Mouse (Mus musculus) kidney, adult 2 months (tissue): ENCODE results near the gene Cnot11. TPM values are rescaled to one million over a fixed set of nuclear protein-coding genes. Genes with fewer than 3 reads are reported as not detected.
A peak's percentile ranks its signal among the peaks of the same experiment; 100 is the strongest.

Source experiments
- DNase-seq: peaks from one replicate; pipeline ENCODE4 v3.0.0; 2021
- H3K27ac ChIP-seq: fragments of 200-500 bp; 2 replicates; pipeline ENCODE4 v1.5.1; 2012; ENCODE audit warnings: low read depth, low read length, control low read depth, inconsistent platforms; ENCODE audit not compliant: insufficient read depth
- H3K27me3 ChIP-seq: fragments of 200-500 bp; replicated peaks from 2 replicates; pipeline ENCODE4 v1.6.1; 2012; ENCODE audit warnings: mild to moderate bottlenecking, moderate library complexity, low read length, inconsistent platforms; ENCODE audit not compliant: control insufficient read depth, insufficient read depth
- H3K36me3 ChIP-seq: fragments of 200-500 bp; 2 replicates; pipeline ENCODE4 v1.6.1; 2012; ENCODE audit warnings: mild to moderate bottlenecking, moderate library complexity, low read length, inconsistent platforms; ENCODE audit not compliant: control insufficient read depth, insufficient read depth
- H3K4me1 ChIP-seq: fragments of 200-500 bp; 2 replicates; pipeline ENCODE4 v1.6.1; 2011; ENCODE audit warnings: low read length; ENCODE audit not compliant: control insufficient read depth, insufficient read depth
- H3K4me3 ChIP-seq: fragments of 200-500 bp; 2 replicates; pipeline ENCODE4 v1.5.1; 2011; ENCODE audit warnings: mild to moderate bottlenecking, low read depth, low read length, control low read depth; ENCODE audit not compliant: insufficient read depth
- CTCF ChIP-seq: fragments of 200-500 bp; conservative IDR thresholded peaks from 2 replicates; pipeline ENCODE4 v1.5.1; 2011; ENCODE audit warnings: low read depth, mild to moderate bottlenecking, control low read depth, low read length, moderate library complexity, mixed read lengths; ENCODE audit not compliant: insufficient read depth, insufficient read length
- POLR2A ChIP-seq: fragments of 200-500 bp; IDR thresholded peaks from one replicate; pipeline ENCODE4 v1.6.1; 2011; ENCODE audit warnings: low read depth, low read length, control low read depth
- WGBS: fragments of 180-500 bp; shearing (Covaris S2); methylation state at CpG from one replicate; pipeline ENCODE4 v1.1.7; 2018; 5-methylcytosine and 5-hydroxymethylcytosine counted together
- polyA plus RNA-seq: library from polyadenylated mRNA; depleted of rRNA; stranded (reverse); fragments of >200 nt; gene quantifications from 2 replicates; pipeline ENCODE4 v1.2.3, GENCODE M21; 2012

Cnot11 gene
- polyA plus RNA-seq, 1 experiment: 18.2 TPM

DNA sequence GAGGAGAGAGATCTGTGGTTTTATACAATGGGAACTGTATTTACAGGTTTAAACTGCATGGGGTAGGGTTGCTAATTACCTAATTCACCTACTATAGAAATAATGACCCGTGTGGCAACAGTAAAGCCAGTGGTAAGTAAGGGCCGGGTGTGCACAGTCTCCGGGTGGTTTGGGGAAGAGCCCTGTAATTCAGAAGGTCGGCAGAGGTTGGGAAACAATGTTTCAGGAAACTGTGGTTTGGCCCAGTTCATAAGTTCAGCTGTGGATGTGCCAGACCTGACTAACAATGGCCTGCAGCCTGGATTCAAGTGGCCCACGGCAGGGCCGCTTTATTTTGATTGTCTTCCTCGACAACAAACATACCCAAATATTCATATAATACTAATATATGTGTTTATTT, 9.0 kb upstream of the Cnot11 start:
- no peak for TF ChIP-seq CTCF
- no peak for TF ChIP-seq POLR2A
- no peaks in the 10 kb centered on the region for H3K36me3 ChIP-seq
- 60% methylated on average over 7 of the region's 7 CpGs for WGBS
- no peak overlapping the region for H3K4me3 ChIP-seq
- no peak for DNase-seq
- H3K27ac ChIP-seq: no peak overlapping the region
- no peaks in the 10 kb centered on the region for H3K27me3 ChIP-seq
- no peaks in the 10 kb centered on the region for H3K4me1 ChIP-seq

DNA sequence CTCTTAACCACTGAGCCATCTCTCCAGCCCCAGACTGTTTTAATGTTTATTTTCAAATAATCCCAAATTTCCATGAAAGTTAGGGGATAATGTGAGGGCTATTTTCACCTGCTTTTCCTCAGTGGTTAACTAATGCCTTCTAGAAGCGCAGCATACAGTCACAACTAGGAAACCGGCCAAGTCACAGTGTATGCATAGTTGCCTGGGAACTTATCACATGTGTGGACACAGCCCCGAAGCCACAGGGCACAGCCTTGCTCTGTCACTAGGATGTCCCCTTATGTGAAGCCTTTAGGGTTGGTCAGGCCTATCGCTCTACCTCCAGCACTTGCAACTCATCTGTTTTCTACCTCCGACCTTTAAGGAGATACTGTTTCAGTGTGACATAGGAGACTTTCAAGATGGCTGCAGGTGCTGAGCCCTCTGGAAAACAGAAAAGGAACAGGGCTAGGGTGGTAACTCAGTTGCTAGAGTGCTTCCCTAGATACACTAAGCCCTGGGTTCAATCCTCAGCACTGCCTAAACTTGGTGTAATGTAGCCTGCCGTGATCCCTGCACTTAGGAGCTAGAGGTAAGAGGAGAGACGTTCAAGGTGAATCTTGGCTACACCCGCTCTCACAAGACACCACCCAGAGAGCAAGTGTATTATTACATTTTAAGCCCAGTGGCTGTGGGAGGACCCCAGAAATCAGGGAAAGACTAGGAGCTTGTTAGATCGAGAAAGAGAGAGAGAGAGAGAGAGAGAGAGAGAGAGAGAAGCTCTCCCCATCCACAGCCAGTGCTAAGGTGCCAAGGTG, 8.2 kb upstream of the Cnot11 start:
- Histone ChIP-seq H3K4me1 (no peaks in the 10 kb centered on the region), H3K27me3 (no peaks in the 10 kb centered on the region), H3K4me3 (no peak overlapping the region), H3K36me3 (no peaks in the 10 kb centered on the region), H3K27ac (no peak overlapping the region)
- TF ChIP-seq POLR2A (no peak), CTCF (no peak)
- WGBS: 72% methylated on average over 9 of the region's 9 CpGs
- DNase-seq: no peak

DNA sequence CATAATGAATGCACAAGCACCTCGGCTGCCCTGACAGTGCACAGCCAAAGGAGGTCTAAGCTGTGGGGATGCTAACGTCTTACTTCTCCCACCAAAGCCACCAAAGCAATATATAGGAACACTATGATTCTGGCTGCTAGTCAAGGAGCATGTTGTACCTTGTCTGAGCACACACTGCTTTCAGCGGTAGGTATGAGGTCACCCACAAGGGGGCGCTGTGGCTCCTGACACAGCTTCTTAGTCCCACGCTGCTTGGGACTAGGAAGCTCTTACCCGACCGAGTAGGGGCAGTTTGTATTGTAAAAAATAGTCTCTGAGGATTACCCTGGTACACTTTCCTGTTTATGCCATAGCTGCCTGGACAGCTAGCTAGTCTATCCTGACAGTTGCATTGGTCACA, 7.4 kb upstream of the Cnot11 start:
- H3K27ac ChIP-seq: no peak overlapping the region
- TF ChIP-seq CTCF (peak; percentile 87), POLR2A (no peak)
- no peak overlapping the region for H3K4me3 ChIP-seq
- 12% methylated on average over 7 of the region's 7 CpGs for WGBS
- DNase-seq: peak; percentile 67
- H3K27me3 ChIP-seq: no peaks in the 10 kb centered on the region
- H3K36me3 ChIP-seq: no peaks in the 10 kb centered on the region
- no peaks in the 10 kb centered on the region for H3K4me1 ChIP-seq

DNA sequence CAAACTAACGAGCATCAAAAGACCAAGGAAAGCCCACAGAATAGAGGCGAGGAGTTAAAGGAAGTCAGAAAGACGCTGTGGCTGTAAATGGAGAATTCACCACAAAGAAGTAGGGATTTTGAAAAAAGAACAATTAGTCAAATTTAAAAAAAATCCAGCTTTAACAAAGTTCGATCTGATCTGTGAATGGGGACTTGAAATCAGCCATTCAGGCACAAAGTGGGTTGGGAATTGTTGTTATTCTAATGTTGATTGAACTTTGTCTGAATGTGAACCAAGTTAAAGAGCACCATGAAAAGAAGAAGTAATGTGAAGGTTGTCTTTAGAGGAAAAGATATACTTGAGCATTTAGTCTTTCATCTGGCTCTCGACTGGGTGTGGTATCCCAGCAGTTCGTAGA, 6.5 kb upstream of the Cnot11 start:
- Histone ChIP-seq H3K4me1 (no peaks in the 10 kb centered on the region), H3K27me3 (no peaks in the 10 kb centered on the region), H3K36me3 (no peaks in the 10 kb centered on the region), H3K27ac (no peak overlapping the region), H3K4me3 (no peak overlapping the region)
- DNase-seq: no peak
- WGBS: 71% methylated on average over 6 of the region's 6 CpGs
- no peak for TF ChIP-seq CTCF
- TF ChIP-seq POLR2A: no peak

DNA sequence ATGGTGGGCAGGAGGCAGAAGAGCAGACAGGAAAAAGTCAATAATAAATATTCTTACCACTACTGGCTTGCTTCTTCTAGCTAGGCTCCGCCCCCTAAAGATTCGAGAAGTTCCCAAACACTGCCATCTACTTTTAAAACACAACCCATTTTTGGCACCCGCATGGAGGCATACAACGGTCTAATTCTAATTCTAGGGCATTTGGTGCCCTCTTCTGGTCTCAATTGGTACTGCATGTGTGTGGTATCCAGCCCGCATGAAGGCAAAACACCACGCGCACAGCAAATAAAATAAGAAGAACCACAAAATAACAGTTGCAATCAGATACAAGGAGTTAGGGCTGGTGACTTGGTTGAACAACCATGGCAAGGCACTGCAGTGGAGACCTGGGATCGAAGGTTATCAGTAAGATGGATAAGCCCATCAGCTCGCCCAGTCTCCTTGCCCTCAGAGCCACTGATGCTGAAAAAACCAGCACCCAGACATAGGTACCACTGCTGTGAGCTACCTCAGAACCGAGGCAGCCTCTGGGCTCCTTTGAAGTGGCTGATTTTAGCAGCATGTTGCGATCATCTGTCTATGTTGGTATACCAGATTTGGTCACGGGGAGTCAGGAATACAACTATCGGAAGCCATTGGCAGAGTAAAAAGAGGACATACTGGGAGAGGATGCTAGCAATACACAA, 4.4 kb upstream of the Cnot11 start:
- Histone ChIP-seq H3K4me3 (no peak overlapping the region), H3K27ac (no peak overlapping the region), H3K27me3 (no peaks in the 10 kb centered on the region), H3K36me3 (no peaks in the 10 kb centered on the region), H3K4me1 (no peaks in the 10 kb centered on the region; the same call in 1 of the 2 replicates)
- TF ChIP-seq POLR2A (no peak), CTCF (peak; percentile 77)
- WGBS: 38% methylated on average over 13 of the region's 13 CpGs
- peak; percentile 82 for DNase-seq

DNA sequence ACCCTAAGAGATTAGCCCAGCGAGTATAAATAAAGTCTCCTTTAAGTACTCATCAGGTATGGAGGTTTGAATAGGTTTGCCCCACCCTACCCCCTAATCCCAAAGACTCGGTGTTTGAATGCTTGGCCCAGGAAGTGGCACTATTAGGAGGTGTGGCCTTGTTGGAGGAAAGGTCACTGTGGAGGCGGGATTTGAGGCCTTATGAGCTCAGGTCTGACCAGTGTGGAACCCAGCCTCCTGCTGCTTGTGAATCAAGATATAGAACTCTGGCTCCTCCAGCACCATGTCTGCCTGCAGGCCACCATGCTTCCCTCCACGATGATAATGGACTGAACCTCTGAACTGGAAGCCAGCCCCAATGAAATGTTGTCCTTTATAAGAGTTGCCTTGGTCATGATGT, 3.8 kb upstream of the Cnot11 start:
- no peaks in the 10 kb centered on the region for H3K36me3 ChIP-seq
- no peaks in the 10 kb centered on the region; the same call in 1 of the 2 replicates for H3K4me1 ChIP-seq
- no peak for TF ChIP-seq CTCF
- TF ChIP-seq POLR2A: no peak
- DNase-seq: no peak
- H3K27me3 ChIP-seq: no peaks in the 10 kb centered on the region
- WGBS: 70% methylated on average over 4 of the region's 4 CpGs
- no peak overlapping the region for H3K27ac ChIP-seq
- no peak overlapping the region for H3K4me3 ChIP-seq

DNA sequence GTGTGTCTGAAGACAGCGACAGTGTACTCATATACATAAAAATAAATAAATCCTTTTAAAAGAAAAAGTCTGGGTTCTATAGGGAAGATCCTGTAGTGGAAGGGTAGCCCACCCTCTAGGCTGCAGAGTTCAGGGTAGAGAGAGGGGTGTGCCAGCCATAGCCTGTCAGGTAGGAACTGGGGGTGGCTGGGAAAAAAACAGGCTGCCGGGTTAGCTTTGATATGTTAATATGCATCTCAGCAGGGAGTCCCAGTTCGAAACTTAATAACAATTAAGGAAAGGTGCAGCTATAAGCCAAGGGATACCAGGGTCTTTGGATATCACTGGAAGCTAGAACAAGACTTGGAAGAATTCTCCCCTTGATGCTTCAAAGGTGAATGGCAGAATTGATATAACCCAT, 875 bp upstream of the Cnot11 start:
- TF ChIP-seq CTCF (no peak), POLR2A (no peak)
- Histone ChIP-seq H3K4me3 (no peak overlapping the region), H3K27me3 (no peaks in the 10 kb centered on the region), H3K36me3 (peaks cover 3% of the 10 kb centered on the region), H3K4me1 (peaks cover 3% of the 10 kb centered on the region; the same call in 1 of the 2 replicates), H3K27ac (no peak overlapping the region)
- no peak for DNase-seq
- WGBS: 40% methylated on average over 3 of the region's 3 CpGs
